Mouse (Mus musculus) retina, embryonic 14.5 days (tissue): ENCODE measurements around the gene Diablo.
"Not testable (repeated sequence)": the region's sequence is repeated elsewhere in the genome, so short reads cannot be mapped to it uniquely, and the experiment has no call there.

Source experiments
- DNase-seq: peaks from one replicate; pipeline ENCODE4 v3.0.0-alpha.2; 2015; ENCODE audit warnings: low spot score

Gene Diablo

DNA sequence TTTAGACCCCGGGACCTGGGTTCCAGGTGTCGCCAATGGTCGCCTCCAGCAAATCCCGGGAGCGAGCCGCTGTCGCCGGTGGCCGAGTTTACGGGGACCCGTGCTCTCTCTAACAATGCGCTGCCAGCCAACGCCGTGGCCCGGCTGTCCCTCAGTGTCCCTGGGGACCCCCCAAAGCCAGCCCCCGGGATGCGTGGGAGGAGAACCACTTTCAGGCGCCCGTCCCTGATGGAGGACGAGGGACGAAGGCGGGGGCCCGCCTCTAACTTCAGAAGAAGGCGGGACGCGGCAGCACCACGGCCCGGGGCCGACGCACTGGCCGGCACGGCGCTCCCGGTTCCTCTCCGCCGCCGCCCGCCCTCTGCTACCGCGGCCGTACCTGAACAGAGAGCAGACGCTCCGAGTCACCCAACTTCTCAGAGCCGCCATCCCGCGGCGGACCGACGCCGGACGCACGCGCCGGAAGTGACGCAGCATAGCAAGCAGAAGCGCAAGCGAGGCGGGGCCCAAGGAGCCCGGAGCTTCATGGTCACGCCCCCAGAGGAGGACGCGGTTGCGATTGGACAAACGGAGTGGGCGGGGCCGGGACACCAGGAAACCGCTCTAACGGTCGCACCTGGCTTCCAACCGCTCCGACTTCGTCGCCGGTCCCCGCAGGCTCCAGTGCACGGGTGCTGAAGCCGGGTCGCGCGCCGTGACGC, at the start of gene Diablo:
Gene Diablo (minus strand): TSS at position 485 of the 701 bp plus-strand sequence.
- DNase-seq: peak; percentile 100

DNA sequence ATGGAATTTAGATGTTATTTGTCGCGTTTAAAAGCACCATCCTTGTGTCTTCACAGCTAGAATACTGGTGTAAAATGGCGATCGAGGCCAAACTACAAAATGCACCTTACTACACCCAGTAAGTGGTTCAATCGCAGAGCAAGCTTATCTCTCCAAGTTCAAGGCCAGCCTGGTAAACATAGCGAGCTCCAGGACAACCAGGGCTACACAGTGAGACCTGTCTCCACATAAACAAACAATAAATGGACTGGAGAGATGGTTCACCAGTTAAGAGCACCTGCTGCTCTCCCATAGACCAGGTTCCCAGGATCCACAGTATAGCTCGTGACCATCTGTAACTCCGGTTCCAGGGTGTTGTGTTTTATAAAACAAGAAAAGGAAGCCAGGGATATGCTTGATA, 49.4 kb upstream of the Diablo start:
- no peak for DNase-seq

DNA sequence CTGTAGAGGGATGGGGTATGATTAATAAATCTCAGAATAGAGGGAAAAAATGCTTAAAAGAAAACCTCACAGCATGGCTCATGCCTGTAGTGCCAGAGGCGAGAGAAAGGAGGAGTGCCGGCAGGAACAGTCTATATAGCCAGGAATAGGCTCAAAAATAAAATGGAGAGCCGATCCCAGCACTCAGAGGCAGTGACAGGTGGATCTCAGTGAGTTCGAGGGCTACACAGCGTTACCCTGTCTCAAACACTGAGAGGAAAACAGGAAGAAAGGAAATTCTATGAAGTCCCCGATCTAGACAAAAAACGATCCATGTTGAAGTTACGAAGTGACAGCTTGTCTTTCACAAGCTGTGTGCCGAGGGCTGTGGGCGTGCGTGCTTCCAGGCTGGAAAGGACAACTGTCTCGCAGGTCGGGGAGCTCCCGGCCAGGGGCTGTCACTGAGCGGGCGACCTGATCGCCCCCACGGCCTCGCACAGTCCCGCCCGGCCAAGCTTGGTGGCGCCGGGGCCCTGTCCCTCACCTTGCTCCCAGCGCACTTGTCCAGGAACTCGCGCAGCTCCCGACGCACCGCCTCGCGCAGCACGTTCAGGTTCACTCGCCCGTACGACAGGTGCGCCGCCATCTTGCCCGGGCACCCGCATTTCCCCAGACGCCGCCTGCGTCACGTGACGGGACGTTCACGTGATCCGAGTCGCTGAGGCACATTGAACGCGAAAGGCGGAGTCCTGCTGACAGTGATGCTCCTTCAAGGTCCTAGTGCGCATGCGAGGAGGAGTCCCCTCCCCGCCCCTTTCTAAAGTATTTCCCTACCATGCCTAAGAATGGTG, 48.6 kb upstream of the Diablo start, which contains the start of gene Vps33a:
Gene Vps33a (minus strand): TSS at position 682 of the 830 bp plus-strand sequence.
- DNase-seq: peak; percentile 98

DNA sequence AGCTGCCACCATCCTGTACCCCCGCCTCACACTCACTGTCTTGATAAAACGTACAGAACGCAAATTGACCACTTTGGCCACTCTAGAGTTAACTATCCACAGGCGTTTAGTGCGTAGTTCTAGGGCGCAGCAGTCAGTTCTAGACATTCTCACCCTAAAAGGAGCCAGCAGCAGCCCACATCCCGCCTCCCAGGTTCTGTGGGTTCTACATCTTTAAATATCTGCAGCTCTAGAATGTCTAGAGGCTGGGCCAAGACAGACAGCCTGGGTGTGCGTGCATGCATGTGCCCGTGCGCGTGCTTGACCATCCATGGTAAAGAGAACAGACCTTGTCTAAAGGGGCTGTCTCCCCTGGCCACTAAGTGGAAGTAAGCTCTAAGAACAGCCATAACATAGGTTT, 37.2 kb upstream of the Diablo start:
- DNase-seq: no peak

DNA sequence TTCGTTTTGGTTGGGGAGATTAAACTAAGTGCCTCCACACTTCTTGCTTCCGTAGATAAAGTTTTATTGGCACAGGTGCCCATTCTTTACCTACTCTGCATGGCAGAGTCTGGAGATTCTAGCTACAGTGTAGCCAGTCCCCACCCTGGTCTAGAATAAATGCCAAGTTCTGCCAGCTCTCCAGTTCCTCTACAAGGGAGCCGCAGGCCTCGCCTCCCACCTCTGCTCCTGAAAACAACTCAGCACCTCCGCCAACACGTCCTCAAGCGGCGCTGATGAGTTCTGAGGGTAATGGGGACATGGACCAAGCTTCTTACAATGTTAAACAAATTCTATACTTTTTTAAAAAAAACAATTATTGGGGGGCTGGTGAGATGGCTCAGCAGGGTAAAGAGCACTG, 35.6 kb upstream of the Diablo start:
- DNase-seq: no peak

DNA sequence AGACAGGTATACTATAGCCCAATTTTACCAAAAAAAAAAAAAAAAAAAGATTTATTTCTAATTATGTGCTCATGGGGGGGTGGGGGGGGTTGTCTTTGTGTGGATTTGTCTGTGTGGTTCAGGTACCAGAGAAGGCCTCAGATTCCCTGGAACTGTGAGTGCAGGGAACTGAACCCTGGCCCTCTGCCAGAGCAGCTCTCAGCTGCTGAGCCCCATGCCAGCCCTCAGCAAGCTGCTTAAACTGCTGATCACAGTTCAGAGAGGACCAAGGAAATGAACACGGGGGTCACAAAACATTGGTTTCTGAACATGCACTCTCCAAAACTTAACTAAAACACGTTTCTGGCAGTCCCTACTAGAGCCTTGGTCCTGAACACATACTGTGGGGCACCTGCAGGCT, 32.5 kb upstream of the Diablo start:
- no peak for DNase-seq

DNA sequence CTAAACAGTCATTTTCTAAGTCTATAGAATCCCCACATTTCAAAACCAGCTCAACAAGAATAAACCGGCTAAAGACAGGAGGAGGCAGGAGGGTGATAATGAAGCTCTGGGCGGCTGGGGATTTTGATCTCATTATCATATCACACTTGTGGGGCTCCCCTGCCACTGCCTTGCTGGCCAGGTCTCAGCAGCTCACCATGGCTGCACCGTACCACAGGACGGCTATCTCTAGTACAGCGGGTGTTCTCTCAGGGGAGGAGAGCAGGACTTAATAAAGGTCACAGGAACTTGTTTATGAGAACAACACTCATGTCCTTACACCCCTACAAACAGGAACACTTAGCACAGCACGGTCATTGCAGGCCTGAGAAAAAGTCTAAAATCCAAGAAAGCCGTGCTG, 31.7 kb upstream of the Diablo start:
- no peak for DNase-seq

DNA sequence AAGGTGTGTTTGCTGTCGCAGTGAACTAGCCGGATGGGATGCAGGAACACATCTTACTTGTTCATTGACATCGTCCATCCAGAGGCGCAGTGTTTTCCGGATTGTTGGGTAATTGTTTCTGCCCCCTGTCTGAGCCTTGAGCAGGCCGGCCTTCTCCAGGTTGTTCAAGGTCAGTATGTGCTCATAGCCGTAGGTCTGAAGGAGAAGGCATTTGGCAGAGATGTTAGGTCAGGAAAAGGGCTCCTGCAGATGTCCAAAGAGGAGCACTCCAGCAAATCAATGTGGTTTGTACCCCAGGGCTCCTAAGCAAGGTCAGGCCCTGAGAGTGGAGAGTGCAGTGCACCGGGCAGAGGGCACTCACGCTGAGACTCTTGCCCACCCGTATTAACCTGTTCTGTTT, 9.8 kb upstream of the Diablo start:
- no peak for DNase-seq

DNA sequence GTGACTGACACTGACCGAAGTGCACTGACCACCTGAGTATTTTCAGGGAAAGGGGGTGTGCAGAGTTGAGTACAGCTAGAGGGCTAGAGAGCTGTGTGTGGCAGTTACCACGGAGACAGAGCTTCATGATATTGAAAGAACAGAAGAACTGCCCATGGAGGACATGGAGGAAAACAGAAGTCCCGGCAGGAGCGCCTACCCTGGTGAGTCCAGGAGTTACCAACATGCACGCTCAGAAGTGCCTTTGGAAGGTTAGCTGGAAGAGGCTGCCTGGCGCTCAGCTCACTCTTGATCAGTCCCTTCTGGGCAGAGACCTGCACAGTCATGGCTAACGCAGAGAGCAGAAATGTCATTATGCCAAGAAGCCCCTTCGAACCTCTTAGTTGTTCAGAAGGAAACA, 6.1 kb upstream of the Diablo start:
- DNase-seq: no peak

DNA sequence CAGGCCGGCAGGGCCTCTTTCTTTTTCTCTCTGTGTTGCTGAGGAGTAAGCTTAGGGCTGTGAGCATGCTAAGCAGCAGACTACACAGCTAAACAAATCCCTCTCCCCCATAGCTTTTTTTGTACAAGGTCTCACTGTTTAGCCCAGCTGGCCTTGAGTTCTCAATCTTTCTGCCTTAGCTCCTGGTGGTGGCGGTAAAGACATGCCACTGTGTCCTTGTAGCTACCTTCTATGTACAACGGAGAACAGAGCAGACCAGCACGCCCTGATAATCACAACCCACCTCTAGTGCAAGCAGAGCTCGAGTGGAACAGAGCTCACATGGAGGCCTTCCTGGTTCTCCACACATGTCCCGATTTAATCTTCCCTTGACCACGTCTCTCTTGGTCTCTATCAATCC, 4.7 kb upstream of the Diablo start:
- DNase-seq: no peak

DNA sequence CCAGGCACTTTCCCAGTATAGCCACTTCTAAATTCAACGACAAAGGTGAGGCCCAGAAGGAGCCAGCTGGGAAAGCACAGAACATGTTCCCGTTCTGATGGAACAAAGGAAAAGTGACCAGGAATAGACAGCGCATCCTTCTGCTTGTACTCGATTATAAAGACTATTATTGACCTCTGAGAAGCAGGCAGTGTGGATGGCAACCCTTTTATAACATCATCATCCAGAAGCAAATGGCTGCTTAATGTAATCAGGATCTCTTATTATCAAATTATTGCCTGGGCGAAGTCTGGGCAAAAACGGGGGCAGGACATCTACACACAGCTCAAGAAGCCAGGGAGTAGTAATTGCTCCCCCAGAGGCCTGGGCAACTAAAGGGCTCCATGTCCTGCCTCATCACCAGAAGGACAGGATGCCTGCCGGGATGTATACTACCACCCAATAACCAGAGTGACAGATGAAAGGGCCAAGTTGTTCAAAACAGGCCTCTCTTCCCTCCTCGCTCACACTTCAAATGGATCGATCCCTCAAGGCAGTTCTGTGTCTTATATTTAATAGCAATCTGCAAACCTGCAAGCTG, 2.0 kb upstream of the Diablo start:
- DNase-seq: no peak

DNA sequence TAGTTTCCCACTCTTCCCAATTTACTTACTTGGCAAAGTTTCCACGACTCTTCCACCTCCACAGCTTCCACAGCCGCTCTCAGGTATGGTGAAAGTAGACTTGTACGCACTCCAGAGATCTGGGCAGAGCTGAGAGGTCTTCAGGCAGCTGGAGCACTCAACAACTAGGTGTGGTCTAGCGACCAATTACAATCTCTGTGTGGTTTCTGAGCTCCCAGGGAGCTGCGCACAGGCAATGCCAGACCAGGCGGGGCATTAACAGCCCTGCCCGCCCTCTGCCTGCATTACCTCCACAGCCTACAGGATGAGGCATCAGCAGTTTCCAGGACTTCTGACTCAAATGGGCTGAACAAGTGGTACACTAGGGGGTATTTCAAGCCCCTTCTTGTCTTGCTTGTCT, 1.3 kb upstream of the Diablo start, which contains the start of gene Gm49027:
Gene Gm49027 (minus strand): TSS at position 208 of the 400 bp plus-strand sequence.
- DNase-seq: no peak

DNA sequence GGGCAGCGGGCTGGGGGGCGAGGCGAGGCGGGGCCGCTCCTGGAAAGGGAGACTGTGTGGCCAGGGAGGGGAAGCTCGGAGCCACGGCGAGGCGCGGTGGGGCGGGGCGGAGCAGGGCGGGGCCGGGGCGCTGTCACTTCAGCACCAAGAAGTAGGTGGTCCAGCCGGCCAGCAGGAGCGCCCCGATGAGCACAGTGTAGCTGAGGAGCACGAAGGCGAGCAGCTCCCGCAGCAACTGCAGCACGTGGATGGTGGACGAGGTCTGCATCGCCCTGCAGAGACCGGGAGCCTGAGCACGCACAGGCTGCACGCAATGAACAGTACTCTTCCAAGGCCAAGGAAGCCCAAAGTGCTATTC, 396 bp upstream of the Diablo start:
- peak; percentile 87 for DNase-seq

DNA sequence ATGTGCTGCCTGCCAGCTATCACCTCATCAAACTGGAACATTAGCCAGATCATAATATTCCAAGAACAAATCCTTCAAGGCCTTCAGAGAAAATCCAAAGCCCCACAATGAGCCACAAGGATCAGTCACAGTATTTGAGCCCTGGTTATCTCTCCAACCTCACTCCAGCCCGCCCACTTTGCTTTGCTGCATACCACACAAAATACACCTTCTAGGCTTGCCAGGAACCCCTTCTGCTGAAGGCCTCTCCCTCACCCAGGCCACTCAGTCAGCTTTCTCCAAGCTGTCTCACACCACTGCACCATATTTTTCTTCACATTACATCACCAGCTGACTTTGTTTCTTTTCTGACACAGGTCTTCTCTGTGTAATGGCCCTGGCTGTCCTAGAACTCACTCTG, 1.8 kb downstream of the Diablo start:
- no peak for DNase-seq

DNA sequence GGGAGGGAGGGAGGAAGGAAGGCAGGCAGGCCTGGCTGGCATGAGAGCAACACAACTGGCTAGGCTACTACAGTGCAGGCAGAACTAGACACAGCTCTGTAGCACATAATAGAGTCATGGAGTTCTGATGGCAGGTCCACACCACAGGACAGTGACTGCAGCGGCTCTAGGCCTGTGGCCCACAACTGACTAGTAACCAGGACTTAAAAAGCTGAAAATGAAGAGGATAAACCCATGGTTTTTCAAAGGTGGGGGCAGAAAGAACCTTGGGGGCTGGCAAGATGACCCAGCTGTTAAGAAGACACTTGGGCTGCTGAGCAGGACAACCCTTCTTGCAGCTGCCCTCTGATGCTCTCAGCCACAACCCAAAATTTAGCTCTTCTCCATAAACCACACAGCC, 2.4 kb downstream of the Diablo start:
- DNase-seq: no peak

DNA sequence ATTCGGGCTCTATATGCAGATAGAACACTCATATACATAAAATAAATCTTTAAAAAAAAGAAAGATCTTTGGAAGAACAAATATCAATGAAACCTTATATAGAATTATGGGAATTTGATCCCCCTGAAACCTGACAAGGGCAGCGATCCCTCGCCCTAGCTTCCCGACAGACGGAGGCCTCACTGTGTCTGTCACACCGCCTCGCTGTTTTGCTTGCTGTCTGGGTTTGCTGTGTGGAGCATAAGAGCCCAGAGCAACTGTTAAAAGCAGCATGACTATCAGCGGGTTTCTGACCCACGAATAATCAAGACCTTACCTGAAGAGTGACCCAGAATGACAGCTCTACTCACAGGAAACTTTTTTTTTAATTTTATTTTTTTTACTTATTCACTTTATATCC, 3.3 kb downstream of the Diablo start:
- DNase-seq: no peak

DNA sequence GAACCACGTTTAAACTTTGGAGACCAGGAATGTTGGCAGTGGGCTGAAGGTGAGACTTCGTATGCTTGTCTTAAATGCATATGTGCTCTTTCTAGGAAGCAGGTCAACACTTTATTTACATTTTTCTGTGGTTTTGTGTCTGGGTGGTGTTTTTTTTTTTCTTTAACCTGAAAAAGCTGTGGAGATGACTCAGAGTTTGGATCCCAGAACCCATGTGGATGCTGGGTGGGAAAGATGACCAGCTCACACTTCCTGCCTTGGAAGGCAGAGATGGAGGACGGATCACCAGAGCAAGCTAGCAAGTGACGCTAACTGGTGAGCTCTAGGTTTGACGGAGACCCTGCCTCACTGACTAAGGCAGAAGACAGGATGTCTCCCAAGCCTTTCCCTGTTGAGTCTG, 9.1 kb downstream of the Diablo start:
- DNase-seq: no peak

DNA sequence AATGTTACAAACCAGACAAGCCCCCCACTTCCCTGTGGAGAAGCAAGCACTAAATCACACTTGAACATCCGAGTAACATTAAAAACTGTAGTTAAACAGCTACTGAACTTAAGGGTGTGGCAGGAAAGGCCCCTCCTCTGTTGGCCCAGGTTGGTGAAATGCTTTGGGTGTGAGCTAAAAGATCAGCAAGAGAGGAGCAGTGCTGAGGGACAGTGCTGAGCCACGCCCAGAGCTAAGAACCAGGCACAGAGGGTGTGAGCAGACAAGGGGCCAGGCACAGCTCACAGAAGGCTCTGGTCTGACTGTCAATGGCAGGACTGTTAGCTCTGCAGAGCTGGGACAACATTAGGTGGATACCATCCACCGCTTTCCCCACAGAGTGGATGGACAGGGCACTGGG, 11.9 kb downstream of the Diablo start:
- DNase-seq: no peak

DNA sequence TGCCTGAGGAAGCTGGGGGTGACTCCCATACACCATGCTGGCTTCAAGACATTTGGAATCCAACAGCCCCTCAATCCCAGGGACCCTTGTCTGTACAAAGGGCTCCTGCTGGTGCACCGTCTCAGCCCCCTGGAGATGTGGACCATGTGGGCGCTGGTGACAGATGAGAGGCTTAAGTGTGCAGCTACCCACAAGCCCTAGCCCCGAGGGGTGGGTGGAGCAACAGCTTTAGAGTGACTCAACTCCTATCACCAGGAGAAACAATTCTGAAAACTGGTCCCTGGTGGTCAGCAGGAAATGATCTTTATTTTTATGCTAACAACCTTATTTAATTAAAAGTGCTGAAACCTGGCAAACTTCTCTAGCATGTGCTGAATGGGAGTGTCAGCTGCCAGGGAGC, 12.6 kb downstream of the Diablo start:
- not testable (repeated sequence) for DNase-seq

DNA sequence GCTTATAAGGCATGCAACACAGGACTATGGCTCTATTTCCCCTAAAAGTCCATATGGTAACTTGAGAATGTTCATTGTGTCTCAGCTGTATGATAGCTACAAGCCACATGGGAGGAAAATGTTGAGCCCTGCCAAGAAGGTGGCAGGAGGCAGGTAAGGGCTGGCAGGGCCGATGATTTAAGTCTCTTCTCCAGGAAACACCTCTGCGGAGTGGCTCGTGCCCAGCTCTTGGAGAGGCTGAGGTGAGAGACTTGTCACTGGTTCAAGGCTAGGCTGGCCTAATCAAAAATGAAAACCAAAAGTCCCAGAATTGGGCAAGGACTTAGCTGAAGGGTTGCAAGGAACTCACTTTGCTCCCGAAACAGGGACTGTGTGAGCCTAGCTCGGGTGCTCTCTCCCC, 13.8 kb downstream of the Diablo start, which contains the start of gene B3gnt4:
Gene B3gnt4 (plus strand): TSS at position 301 of the 400 bp plus-strand sequence.
- DNase-seq: no peak

DNA sequence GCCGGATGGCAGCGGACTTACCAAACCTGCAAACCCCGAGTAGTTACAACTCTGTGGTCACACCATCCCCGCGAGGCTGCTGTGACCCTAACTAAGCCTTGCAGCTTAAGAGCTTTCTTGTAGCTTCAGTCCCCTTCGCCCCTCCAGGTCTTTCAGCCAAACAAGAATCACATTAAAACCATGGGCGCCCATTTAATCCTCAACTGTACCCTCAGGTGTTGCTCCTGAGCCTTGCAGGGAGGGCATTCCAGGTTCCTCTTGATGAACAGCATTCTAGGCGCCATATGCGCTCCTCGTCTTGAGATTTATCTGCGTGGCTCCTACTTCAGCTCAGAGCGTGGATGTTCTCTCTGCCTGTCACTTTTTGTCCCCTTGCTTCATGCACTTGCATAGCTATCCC, 15.1 kb downstream of the Diablo start:
- DNase-seq: peak; percentile 38

DNA sequence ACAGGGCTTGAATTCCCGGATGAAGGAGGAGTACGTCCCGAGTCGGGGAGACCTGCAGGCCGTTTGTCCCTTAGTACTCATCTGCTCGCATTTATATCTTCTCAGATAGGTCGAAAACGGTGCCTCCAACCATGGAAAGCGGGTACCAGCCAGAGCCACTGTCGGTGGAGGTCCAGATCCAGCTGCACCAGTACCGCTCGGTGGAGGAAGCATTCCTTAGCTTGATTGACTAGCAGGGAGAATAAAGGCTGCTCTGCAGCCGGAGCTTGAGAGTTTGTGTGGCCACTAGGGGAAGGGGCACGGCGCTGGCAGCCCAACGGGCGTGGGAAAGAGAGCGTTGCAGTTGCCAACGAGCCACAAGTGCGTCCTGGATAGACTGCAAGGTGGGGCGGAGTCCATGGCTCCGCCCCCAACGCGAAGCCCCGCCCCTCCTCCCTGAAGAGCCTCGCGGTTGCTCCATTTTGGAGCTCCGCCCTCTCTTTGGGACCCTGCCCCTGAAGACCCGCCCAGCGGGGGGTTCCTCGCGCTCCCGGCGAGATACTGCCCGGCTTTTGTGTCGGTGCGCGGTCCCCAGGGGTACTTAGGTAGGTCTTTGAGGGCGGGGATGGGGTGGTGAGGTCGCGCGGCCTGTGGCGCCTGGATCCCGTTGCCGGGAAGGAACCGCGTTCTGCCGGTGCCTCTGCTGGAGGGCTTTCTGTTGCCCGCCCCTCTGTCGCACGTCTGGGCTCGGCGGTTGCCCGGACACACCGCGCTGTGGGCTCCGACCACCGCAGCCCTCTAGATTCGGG, 15.8 kb downstream of the Diablo start:
- DNase-seq: peak; percentile 97
